8 mouse cellular contexts compared by ENCODE assay signal in the genomic region with DNA sequence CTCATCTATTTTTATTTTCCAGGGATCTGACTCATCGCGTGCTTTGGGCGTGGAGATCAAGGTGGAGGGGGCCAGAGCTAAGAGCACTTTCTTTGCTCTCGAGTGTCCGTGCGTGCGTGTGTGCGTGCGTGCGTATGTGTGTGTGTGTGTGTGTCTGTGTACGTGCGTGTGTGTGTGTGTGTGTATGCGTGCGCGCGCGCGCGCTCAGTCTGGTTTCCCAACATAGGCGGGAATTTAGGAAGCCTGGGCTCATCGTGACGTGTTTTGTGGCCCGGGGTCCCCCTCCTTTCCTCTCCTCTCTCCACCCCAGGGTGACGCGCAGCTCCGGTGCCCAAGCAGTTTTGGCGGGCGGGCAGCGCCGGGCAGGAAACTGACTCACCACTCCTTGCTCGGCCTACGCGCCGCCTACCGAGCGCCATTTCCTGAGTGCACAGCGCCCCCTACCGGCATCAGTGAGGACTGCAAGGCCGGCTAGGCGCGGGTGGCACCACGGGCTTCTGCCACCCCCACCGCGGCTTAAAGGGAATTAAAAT. TPM values are rescaled to one million over a fixed set of nuclear protein-coding genes. Genes with fewer than 3 reads are reported as not detected.
DNase-seq lines count a peak whose midpoint lies in the region; ATAC-seq lines count a peak whose summit lies in the region.

No protein-coding gene starts in this region.

- intact Hi-C loops in left cerebral cortex, postnatal 14 days (cut with DNase I), result loop anchor here (1.0 to 5.0 kb wide), 2 partner anchors 46 to 77 kb away; no protein-coding TSS in a partner anchor

- no peaks in the 10 kb centered on the region for H3K9me3 ChIP-seq in intestine, embryonic 15.5 days

- 0 out of 2 replicates have a peak, but pooled peaks cover 8% of the 10 kb centered on the region for H3K36me3 ChIP-seq in intestine, embryonic 15.5 days

- peak overlapping the region; percentile 85 for H3K4me2 ChIP-seq in intestine, embryonic 15.5 days (replicated peaks)

- peak overlapping the region; percentile 54 for H3K4me3 ChIP-seq in intestine, embryonic 15.5 days (replicated peaks)

- H3K27ac ChIP-seq in intestine, embryonic 15.5 days, result peak overlapping the region; percentile 56

- no peaks in the 10 kb centered on the region for H3K27me3 ChIP-seq in intestine, embryonic 15.5 days (replicated peaks)

- H3K9ac ChIP-seq in intestine, embryonic 15.5 days, result peak overlapping the region; percentile 60

- peaks cover 30% of the 10 kb centered on the region for H3K4me1 ChIP-seq in intestine, embryonic 15.5 days (replicated peaks)

- ATAC-seq in intestine, embryonic 15.5 days, result peak; percentile 83
- ATAC-seq in megakaryocyte-erythroid progenitor cell, adult 5-6 weeks (replicated peaks; ENCODE audit: low FRiP score, low TSS enrichment, poor library complexity, severe bottlenecking), result peak; percentile 70

- under 1% methylated on average over 44 of the region's 44 CpGs for WGBS in intestine, embryonic 15.5 days

- DNase-seq in adrenal gland, adult 2 months, result peak; percentile 98
- peak; percentile 91 for DNase-seq in embryo, embryonic 11 days
- peak; percentile 95 for DNase-seq in gastrocnemius, postnatal 25 days
- DNase-seq in left cerebral cortex, postnatal 14 days (ENCODE audit: low spot score in 2 of 2), result peak; percentile 96 to 98
- DNase-seq in right cerebral cortex, postnatal 14 days, result peak; percentile 96
- DNase-seq in urinary bladder, postnatal 25 days (ENCODE audit: low spot score), result peak; percentile 99

RNA-seq across cellular contexts. Expression of gene Cdkn1a, which starts 4.5 kb away (rescaled TPM):
- total RNA-seq in adrenal gland, adult 2 months (2021), result 100 to 1,000 TPM in 1 of 2 experiments, 10 to 100 TPM in 1; 36.4 to 108 TPM
- 32.2 and 33.7 TPM in 2 replicates for polyA plus RNA-seq in adrenal gland, adult 2 months (2012; rRNA removed)
- total RNA-seq in gastrocnemius, postnatal 25 days (2021), result 10 to 100 TPM; 30.4 to 42.0 TPM
- polyA plus RNA-seq in intestine, embryonic 15.5 days (2015; fragmentation: Nextera tagmentation; extraction: Ambion mirVana), result 92.2 and 98.3 TPM in 2 replicates
- 10 to 100 TPM; 25.7 to 35.7 TPM for total RNA-seq in left cerebral cortex, postnatal 14 days (2021)
- total RNA-seq in megakaryocyte-erythroid progenitor cell, adult 5-6 weeks (2014; fragmentation: Nextera tagmentation), result 2.1 and 6.5 TPM in 2 replicates
- total RNA-seq in megakaryocyte-erythroid progenitor cell, adult 5-6 weeks (2017), result 0.95 and 3.5 TPM in 2 replicates

RNA-seq across cellular contexts. Expression of gene Rab44, which starts 18.7 kb away (rescaled TPM):
- total RNA-seq in adrenal gland, adult 2 months (2021), result under 1 TPM; 0.14 to 0.62 TPM
- 0.30 and 0.31 TPM in 2 replicates for polyA plus RNA-seq in adrenal gland, adult 2 months (2012; rRNA removed)
- under 1 TPM; 0.33 to 0.78 TPM for total RNA-seq in gastrocnemius, postnatal 25 days (2021)
- 0.53 and 0.61 TPM in 2 replicates for polyA plus RNA-seq in intestine, embryonic 15.5 days (2015; fragmentation: Nextera tagmentation; extraction: Ambion mirVana)
- total RNA-seq in left cerebral cortex, postnatal 14 days (2021), result not detected
- total RNA-seq in megakaryocyte-erythroid progenitor cell, adult 5-6 weeks (2014; fragmentation: Nextera tagmentation), result 14.9 and 23.3 TPM in 2 replicates
- total RNA-seq in megakaryocyte-erythroid progenitor cell, adult 5-6 weeks (2017), result 4.1 and 23.9 TPM in 2 replicates

Comparison
In these comparisons a context has a peak if more than half of its experiments do, and no peak if none do; other contexts are left out.
1. Peak in every context shown above with its lines: DNase-seq, ATAC-seq, H3K4me3 ChIP-seq and H3K27ac ChIP-seq.